Mouse (Mus musculus): Measurements from ENCODE around the gene Sema5a.

- TF ChIP-seq USF1 (IDR thresholded peaks at IDR 0.05; ENCODE audit: low read depth, low read length), result no peak
- TF ChIP-seq EP300 (IDR thresholded peaks at IDR 0.05; ENCODE audit: low read length), result no peak
- no peak for TF ChIP-seq MEF2A (IDR thresholded peaks at IDR 0.05; ENCODE audit: borderline replicate concordance, low read depth, low read length)
- TF ChIP-seq MAX (IDR thresholded peaks at IDR 0.05; ENCODE audit: low read length), result no peak
- no peak for TF ChIP-seq USF2 (conservative IDR thresholded peaks at IDR 0.05; ENCODE audit: low read depth, low read length)
- TF ChIP-seq MXI1 (IDR thresholded peaks at IDR 0.05; ENCODE audit: low read depth, low read length), result no peak
- TF ChIP-seq TCF12 (IDR thresholded peaks at IDR 0.05; ENCODE audit: low read depth, low read length), result no peak
- TF ChIP-seq JUND (conservative IDR thresholded peaks at IDR 0.05; ENCODE audit: low read depth, low read length), result no peak
- TF ChIP-seq E2F4 (IDR thresholded peaks at IDR 0.05; ENCODE audit: insufficient replicate concordance, low read depth, low read length), result no peak
- no peak for TF ChIP-seq CTCF (conservative IDR thresholded peaks at IDR 0.05 in 1 of 2, IDR thresholded peaks at IDR 0.05 in 1 of 2; ENCODE audit: low read depth in 2 of 2, low read length in 2 of 2)
- TF ChIP-seq SMC3 (IDR thresholded peaks at IDR 0.05; ENCODE audit: low read depth, low read length), result no peak
- no peak for TF ChIP-seq SIN3A (IDR thresholded peaks at IDR 0.05; ENCODE audit: low read length)
- TF ChIP-seq MAFK (IDR thresholded peaks at IDR 0.05; ENCODE audit: insufficient replicate concordance, low read length), result no peak
- no peak for TF ChIP-seq POLR2A (IDR thresholded peaks at IDR 0.05; ENCODE audit: low read depth, low read length)
Observed at GRCm38 (mm10) chr15:32613718-32614117, 369.1 kb downstream of the Sema5a start.

Data from CH12.LX (cell line).